Mouse (Mus musculus) midbrain, postnatal 0 days (tissue): Measurements from ENCODE around the gene Dnah1. TPM values are rescaled to one million over a fixed set of nuclear protein-coding genes. Genes with fewer than 3 reads are reported as not detected.

Experiments
- ATAC-seq: fragments of 200-750 bp; cut with Nextera tagmentation; 2 replicates; pipeline ENCODE4 v1.8.0; 2017; ENCODE audit warnings: moderate number of reproducible peaks, mild to moderate bottlenecking, moderate TSS enrichment, moderate library complexity; ENCODE audit not compliant: low FRiP score
- DNase-seq: peaks from one replicate; pipeline ENCODE4 v3.0.0-alpha.2; 2015; ENCODE audit warnings: low spot score
- H3K27ac ChIP-seq: fragments of 300-500 bp; sonication (generic); 2 replicates; pipeline ENCODE4 v1.5.1; 2014; ENCODE audit warnings: low read depth, mild to moderate bottlenecking, low read length, mixed read lengths
- H3K27me3 ChIP-seq: fragments of 300-500 bp; sonication (generic); 2 replicates; pipeline ENCODE4 v1.6.1; 2014; ENCODE audit warnings: low read length, control low read depth, mixed read lengths; ENCODE audit not compliant: insufficient read depth
- H3K36me3 ChIP-seq: fragments of 300-500 bp; sonication (generic); 2 replicates; pipeline ENCODE4 v1.6.1; 2014; ENCODE audit warnings: low read length, control low read depth, mixed read lengths; ENCODE audit not compliant: insufficient read depth
- H3K4me1 ChIP-seq: fragments of 300-500 bp; sonication (generic); 2 replicates; pipeline ENCODE4 v1.6.1; 2014; ENCODE audit warnings: mild to moderate bottlenecking, control low read depth, antibody characterized with exemption, low read length, mixed read lengths; ENCODE audit not compliant: insufficient read depth
- H3K4me2 ChIP-seq: fragments of 300-500 bp; sonication (generic); 2 replicates; pipeline ENCODE4 v1.6.1; 2014; ENCODE audit warnings: low read depth, mild to moderate bottlenecking, low read length, mixed read lengths; ENCODE audit not compliant: poor library complexity, severe bottlenecking
- H3K4me3 ChIP-seq: fragments of 300-500 bp; sonication (generic); 2 replicates; pipeline ENCODE4 v1.5.1; 2014; ENCODE audit warnings: low read depth, mild to moderate bottlenecking, low read length, moderate library complexity
- H3K9ac ChIP-seq: fragments of 300-500 bp; sonication (generic); replicated peaks from 2 replicates; pipeline ENCODE4 v1.6.1; 2014; ENCODE audit warnings: mild to moderate bottlenecking, low read length, moderate library complexity, mixed read lengths; ENCODE audit not compliant: poor library complexity, severe bottlenecking
- H3K9me3 ChIP-seq: fragments of 300-500 bp; sonication (generic); 2 replicates; pipeline ENCODE4 v1.6.1; 2016; ENCODE audit warnings: low read length, control low read depth
- CTCF ChIP-seq: IDR thresholded peaks from 2 replicates; pipeline ENCODE4 v1.5.1; 2016; ENCODE audit warnings: antibody characterized with exemption, mild to moderate bottlenecking
- WGBS: fragments of 180-500 bp; shearing (Covaris S2); extraction: QIAGEN DNeasy Blood & Tissue Kit; methylation state at CpG from one replicate; pipeline ENCODE4 v1.1.7; 2014; 5-methylcytosine and 5-hydroxymethylcytosine counted together
- polyA plus RNA-seq: library from polyadenylated mRNA; unstranded; fragments of >200 nt; fragmentation: Nextera tagmentation; extraction: Ambion mirVana; gene quantifications from 2 replicates; pipeline ENCODE4 v1.2.1, GENCODE M21; 2015
- total RNA-seq: library from RNA; depleted of rRNA; stranded (reverse); fragments of >200 nt; gene quantifications from 2 replicates; pipeline ENCODE4 v1.2.3, GENCODE M21; 2014

Gene Dnah1
- total and polyA plus RNA-seq, 2 experiments from 2014 or later, result 3.4 to 7.8 TPM

DNA sequence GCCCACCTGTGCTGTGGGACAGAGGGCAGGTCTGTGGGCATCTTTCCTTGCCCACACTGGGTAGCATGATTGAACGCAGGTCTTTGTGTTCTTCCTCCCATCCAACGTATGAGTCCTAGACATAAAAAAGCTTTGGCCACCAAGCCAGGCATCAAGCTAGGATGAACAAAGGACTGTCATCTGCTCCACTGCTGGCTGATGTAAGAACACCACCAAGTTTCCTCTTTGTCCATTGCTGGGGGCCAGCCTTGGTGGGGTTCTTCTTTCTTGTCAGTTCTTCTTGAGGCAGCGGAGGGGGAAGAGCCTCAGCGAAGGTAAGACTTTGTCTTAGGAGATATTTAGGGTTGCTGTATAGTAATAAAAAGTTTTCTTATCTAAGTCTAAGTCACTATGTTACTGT is 7.3 kb upstream of the Dnah1 start:
- Histone ChIP-seq H3K4me2 (no peak overlapping the region), H3K27me3 (peaks cover 4% of the 10 kb centered on the region; the same call in 1 of the 2 replicates), H3K9me3 (no peaks in the 10 kb centered on the region), H3K27ac (no peak overlapping the region), H3K4me3 (no peak overlapping the region), H3K4me1 (peaks cover 3% of the 10 kb centered on the region; the same call in 1 of the 2 replicates), H3K9ac (no peak overlapping the region), H3K36me3 (no peaks in the 10 kb centered on the region)
- no peak for ATAC-seq
- no peak for TF ChIP-seq CTCF
- DNase-seq, result no peak
- 80% methylated on average over 4 of the region's 4 CpGs for WGBS

DNA sequence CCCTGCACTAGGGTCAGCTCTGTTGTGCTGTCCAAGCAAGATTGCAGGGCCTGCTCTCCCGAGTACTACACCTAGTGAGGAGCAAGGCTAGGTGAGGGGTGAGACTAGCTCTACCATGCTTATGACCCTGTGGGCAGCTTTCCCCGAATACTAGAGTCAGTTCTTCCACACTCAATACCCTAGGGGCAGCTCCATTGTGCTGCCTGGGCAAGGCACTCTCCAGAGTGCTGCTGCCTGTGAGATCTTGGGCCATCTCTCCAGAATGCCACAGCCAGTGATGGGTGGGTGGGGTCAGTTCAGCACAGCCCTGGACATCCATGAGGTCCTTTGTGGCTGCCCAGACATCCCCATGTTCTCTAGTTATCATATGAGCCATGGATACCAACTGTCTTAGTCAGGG is 6.0 kb upstream of the Dnah1 start:
- Histone ChIP-seq H3K9ac (no peak overlapping the region), H3K27me3 (peaks cover 4% of the 10 kb centered on the region; the same call in 1 of the 2 replicates), H3K4me1 (no peaks in the 10 kb centered on the region), H3K9me3 (no peaks in the 10 kb centered on the region), H3K36me3 (no peaks in the 10 kb centered on the region), H3K27ac (no peak overlapping the region), H3K4me3 (no peak overlapping the region), H3K4me2 (no peak overlapping the region)
- DNase-seq (no peak), ATAC-seq (no peak)
- WGBS, result 47% methylated on average over 2 of the region's 2 CpGs
- TF ChIP-seq CTCF, result no peak

DNA sequence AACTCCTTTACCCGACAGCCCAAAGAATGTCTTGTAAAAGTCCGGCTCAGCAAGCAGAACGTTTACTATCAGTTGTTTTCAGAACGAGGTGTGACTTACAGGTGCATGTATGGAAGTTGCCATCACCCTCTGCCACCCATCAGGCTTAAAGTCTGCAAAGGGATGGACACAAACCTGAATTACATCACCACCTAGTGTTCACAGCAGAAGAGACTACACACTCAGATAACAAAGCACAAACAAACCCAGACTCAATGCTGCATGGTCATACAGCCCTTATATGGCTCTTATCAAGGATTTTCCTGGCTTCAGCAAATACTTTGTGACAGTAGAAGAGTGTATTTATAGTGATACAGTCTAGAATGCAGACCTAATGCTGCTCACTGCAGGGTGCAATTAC is 4.0 kb upstream of the Dnah1 start:
- WGBS, result 80% methylated on average over 4 of the region's 4 CpGs
- Histone ChIP-seq H3K4me2 (no peak overlapping the region), H3K9me3 (no peaks in the 10 kb centered on the region), H3K27me3 (peaks cover 4% of the 10 kb centered on the region; the same call in 1 of the 2 replicates), H3K36me3 (no peaks in the 10 kb centered on the region), H3K9ac (no peak overlapping the region), H3K4me3 (no peak overlapping the region), H3K4me1 (no peaks in the 10 kb centered on the region), H3K27ac (no peak overlapping the region)
- ATAC-seq (no peak), DNase-seq (peak; percentile 22)
- peak; percentile 63 for TF ChIP-seq CTCF

DNA sequence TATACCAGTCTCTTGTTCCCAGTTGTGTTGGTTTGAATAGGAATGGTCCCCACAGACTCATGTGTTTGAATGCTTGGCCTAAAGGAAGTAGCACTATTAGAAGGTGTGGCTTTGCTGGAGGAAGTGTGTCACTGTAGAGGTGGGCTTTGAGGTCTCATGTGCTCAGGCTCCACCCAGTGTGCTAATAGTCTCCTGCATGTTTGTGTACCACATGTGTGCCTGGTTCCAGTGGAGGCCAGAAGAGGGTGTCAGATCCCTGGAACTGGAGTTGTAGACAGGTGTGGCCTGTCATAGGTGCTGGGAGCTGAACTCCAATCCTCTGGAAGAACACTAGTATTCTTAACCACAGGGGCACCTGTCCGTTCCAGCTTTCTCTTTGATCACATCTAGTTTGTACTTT is 3.5 kb upstream of the Dnah1 start:
- H3K4me1 ChIP-seq, result no peaks in the 10 kb centered on the region
- H3K9ac ChIP-seq, result no peak overlapping the region
- H3K36me3 ChIP-seq, result no peaks in the 10 kb centered on the region
- H3K27me3 ChIP-seq, result peaks cover 4% of the 10 kb centered on the region; the same call in 1 of the 2 replicates
- no peaks in the 10 kb centered on the region for H3K9me3 ChIP-seq
- 83% methylated on average over 1 of the region's 1 CpGs for WGBS
- DNase-seq (no peak), ATAC-seq (no peak)
- no peak overlapping the region for H3K4me2 ChIP-seq
- TF ChIP-seq CTCF, result no peak
- no peak overlapping the region for H3K27ac ChIP-seq
- no peak overlapping the region for H3K4me3 ChIP-seq

DNA sequence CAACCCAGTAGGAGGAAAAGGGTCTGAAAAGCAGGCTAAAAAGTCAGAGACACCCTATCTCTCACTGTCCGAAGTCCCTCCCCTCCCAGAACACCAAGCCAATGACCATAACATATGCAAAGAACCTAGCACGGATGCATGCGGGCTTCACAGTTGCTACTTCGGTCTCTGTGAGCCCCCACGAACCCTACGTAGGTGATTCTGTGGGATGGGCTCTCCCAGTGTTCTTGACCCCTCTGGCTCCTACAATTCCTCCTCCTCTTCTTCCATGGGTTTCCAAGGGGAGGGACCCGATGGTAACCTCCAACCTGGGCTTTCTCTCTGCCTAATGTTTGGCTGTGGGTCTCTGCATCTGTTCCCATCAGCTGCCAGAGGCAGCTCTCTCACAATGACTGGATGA is 3.1 kb upstream of the Dnah1 start:
- no peak overlapping the region for H3K4me2 ChIP-seq
- TF ChIP-seq CTCF, result no peak
- H3K27me3 ChIP-seq, result peaks cover 4% of the 10 kb centered on the region; the same call in 1 of the 2 replicates
- H3K4me3 ChIP-seq, result no peak overlapping the region
- WGBS, result 79% methylated on average over 7 of the region's 7 CpGs
- H3K27ac ChIP-seq, result no peak overlapping the region
- H3K9me3 ChIP-seq, result no peaks in the 10 kb centered on the region
- no peaks in the 10 kb centered on the region for H3K36me3 ChIP-seq
- no peak overlapping the region for H3K9ac ChIP-seq
- no peaks in the 10 kb centered on the region for H3K4me1 ChIP-seq
- no peak for DNase-seq
- ATAC-seq, result no peak

DNA sequence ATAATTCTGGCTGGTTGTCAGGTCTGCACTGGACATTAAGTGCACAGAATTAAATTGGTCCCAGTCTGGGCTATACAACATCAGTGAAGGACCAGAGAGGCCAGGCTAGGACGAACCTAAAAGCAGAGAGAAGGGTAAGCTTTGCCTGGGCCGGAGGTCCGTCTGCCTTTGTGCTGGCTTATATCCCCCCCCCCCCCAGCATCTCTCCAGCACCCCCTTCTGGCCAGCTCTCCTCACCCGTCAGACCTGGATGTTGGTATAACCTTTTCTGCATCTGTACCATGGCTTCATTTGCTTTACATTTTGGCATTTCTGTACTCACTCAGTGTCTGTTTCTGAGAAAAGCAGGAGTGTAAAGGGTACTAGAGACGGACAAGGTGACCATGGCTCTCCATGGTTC is 1.9 kb upstream of the Dnah1 start:
- Histone ChIP-seq H3K4me1 (no peaks in the 10 kb centered on the region), H3K27me3 (peaks cover under 1% of the 10 kb centered on the region; the same call in 1 of the 2 replicates), H3K9ac (no peak overlapping the region), H3K4me3 (no peak overlapping the region), H3K36me3 (no peaks in the 10 kb centered on the region), H3K27ac (no peak overlapping the region), H3K9me3 (no peaks in the 10 kb centered on the region), H3K4me2 (no peak overlapping the region)
- ATAC-seq (no peak), DNase-seq (no peak)
- 0 out of 2 replicates have a peak, but pooled peaks have one; percentile 27 for TF ChIP-seq CTCF
- 37% methylated on average over 5 of the region's 5 CpGs for WGBS
